Mouse (Mus musculus) right cerebral cortex, postnatal 4 days (tissue): ENCODE data around the gene Megf8.
A peak's percentile ranks its signal among the peaks of the same experiment; 100 is the strongest.

Source experiments
- DNase-seq: peaks from one replicate; pipeline ENCODE4 v3.0.0-alpha.2; 2022

The Megf8 gene

DNA sequence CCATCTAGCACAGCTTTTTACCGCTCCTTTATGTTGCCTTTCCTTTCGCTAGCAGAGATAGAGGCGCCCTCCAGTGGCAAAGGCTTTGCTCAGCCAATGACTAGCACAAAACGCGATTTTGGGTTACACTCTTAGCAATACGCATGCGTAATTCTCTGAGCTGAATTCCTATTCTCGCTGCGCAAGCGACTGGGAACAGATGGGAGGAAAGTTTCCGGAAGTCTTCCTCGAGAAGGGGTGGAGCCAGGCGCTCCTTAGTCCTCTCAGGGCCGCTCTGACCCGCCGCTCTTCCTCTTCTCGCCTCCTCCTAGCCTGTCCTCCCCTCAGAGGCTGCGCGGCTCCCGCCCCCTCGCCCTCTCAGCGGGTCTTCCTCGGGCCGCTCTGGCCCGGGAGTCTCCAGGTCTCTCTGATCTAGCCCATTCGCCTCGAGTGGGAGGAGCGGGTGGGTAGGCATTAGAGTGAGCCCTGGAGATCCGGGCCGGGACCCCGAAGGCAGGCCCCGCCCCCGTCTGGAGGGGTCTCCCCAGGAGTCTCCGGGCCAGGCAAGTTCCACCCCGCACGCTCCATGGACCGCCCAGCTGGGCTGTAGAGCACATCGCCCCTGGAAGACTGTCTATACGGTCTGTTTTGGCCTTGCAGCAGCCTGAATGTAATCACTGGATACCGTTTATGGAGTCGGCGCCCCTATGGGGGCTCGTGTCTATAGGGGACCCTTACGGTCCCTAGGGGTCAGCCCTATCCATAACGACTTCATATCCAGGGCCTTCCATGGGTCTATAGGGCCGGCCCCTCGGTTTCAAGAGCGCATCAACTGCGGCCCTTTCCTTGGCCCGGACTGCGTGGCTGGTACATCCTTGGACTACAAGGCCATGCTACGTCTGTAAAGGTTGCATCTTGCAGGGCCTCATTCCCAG is at the start of gene Megf8:
Gene Megf8, plus strand, starts transcription at position 633 of the 914 bp plus-strand sequence.
- DNase-seq = peak; percentile 97

DNA sequence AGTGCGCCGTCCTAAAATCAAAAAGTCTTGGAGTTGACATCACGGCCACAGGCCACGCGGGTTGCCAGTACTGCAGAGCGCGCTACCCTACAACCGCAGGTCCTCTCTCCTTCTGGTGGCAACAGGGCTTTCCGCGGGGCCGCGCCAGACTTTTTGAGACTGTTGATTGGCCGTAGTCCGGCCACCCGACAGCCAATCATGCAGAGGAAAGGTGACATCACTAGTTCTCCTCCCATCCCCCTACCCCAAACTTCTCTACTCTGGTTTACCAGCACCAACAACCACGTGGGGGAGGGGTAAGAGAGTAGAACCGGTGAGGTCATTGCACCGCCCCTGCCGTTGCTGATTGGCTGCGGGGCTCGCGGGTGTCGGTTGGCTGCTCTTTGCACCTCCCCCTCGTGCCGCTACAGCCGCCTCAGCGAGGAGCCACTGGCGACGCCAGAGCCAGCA is 49.6 kb upstream of the Megf8 start, which contains the start of gene Cic:
Gene Cic, plus strand, starts transcription at position 404 of the 450 bp plus-strand sequence.
- peak; percentile 93 for DNase-seq

DNA sequence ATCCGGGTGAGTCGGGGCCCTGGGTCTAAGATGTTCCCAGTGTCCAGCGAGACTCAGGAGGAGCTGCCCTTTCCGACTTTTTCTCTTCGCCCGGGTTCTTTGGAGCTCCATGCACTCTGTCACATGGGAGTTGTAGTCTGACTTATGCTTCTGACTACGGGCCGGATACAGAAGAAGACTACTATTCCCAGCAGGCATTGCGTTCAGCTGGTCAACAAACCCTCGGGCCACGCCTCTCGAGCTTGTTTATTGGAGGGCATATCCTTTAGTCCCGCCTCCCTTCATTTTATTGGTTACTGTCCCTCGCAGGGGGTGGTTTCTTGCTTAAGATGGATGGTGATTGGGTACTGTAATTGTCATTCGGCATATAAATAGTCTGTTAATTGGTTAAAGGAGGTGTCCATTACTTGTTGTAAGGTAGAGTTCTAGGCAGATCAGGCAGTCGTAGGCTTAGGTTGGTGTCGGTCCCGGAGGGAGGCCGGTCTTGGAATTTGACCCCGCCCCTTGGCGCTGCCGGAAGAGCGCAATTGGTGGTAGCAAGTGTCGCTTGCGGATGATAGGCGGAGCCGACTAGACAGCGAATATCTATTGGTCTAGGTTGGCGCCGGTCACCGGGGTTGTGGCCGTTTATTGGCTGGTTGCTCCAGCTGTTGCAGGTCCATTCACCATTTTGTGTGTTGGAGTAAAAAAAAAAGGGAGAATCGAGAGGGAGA is 49.1 kb upstream of the Megf8 start:
- peak; percentile 98 for DNase-seq

DNA sequence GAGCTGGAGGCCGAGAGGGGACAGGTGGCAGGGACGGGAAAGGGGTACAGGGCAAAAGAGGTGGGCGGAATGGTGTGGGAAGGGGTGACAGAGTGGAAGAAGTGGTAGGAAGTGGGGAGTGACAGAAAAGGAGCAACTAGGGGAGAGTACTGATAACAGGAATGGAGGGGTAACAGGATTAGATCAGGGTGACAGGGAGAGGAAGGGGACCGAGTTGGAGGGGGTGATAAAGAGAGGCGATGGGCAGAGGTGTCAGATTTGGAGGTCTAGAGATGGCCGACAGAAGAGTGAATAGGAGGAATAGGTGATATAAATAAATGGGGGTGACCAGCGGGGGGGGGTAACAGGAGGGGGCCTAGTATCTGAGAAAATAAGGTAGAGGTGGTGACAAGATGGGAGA is 48.4 kb upstream of the Megf8 start:
- no peak for DNase-seq

DNA sequence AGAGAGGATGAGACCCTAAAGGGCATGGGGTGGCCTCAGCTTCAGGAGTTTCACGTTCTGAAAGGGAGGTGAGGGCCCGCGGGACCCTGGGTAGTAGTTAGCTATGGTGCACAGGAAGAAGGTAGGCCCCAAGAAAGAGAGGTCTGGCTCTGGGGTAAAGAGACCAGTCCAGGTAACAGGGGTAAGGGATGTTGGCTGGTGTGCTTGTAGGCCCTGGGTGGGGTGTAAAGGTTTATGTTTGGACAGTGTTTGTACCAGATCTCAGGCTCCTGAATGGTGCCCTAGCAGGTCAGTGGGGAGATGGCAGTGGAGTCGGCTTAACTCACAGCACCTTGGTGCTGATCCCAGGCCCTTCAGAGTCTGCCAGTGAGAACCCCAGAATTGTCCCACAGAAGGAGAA is 47.9 kb upstream of the Megf8 start:
- DNase-seq = peak; percentile 14

DNA sequence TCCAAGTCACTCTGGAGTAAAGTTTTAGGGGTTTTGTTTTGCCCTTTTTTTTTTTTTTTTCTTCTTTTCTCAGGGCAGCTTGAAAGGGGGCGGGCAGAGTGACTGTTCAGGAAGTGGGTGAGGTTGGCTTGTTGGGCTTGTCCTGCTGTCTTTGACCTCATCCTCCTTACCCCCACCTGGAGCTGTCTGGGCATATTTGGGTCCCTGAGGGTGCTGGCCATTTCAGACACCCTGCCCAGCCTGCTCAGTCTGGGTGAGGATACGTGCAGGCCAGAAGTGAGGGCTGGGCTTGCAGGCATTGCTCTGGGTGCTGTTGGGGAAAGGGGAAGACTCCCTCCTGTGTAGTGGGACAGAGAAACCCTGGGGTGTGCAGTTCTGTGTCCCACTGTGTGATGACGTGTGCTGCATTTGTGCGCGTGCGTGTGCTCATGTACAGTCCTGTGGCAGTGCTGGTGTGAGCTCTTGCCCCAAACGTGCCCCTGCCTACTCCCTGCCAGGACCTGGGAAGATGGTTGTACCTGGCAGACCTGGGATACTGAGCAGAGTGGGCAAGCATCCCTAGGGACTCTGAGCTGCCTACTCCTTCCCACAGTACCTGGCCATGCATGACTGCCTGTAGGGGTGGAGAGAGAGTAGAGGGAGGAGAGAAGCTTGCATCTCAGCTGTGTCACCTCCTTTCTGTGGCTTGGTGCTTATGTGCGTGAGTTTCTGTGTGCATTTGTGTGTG is 47.3 kb upstream of the Megf8 start:
- DNase-seq = no peak

DNA sequence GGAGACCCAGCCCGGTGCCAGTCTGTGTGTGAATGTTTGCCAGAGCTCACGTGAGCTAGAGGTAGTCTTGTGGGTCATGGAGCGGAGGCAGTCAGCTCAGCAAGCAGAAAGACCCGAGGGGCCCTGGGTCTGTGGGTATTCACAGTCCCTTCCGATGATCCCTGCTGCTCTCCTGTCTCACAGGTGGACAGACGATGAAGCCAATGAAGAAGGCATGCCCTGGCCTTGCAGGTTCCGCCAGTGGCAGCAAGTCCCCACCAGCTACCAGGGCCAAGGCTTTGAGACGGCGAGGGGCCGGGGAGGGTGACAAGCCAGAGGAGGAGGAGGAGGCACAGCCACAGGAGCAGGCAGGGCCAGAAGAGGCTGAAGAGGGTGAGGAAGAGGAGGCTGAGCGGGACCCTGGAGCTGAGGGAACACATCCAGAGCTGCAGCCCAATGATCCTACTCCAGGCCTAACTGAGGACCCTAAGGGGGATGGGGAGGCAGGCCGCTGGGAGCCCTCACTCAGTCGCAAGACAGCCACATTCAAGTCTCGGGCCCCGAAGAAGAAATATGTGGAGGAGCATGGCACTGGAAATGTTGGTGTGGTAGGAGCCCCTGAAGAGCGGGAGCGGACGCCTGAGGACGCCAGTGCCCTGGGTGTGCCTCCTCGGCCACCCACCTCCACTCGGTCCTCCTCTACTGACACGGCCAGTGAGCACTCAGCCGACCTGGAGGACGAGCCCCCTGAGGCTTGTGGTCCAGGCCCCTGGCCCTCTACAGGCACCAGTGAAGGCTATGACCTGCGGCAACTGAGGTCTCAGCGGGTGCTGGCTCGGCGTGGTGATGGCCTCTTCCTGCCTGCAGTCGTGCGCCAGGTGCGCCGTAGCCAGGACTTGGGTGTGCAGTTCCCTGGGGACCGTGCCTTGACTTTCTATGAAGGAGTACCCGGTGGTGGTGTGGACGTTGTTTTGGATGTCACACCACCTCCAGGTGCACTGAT is 46.0 kb upstream of the Megf8 start:
- peak; percentile 4 for DNase-seq

DNA sequence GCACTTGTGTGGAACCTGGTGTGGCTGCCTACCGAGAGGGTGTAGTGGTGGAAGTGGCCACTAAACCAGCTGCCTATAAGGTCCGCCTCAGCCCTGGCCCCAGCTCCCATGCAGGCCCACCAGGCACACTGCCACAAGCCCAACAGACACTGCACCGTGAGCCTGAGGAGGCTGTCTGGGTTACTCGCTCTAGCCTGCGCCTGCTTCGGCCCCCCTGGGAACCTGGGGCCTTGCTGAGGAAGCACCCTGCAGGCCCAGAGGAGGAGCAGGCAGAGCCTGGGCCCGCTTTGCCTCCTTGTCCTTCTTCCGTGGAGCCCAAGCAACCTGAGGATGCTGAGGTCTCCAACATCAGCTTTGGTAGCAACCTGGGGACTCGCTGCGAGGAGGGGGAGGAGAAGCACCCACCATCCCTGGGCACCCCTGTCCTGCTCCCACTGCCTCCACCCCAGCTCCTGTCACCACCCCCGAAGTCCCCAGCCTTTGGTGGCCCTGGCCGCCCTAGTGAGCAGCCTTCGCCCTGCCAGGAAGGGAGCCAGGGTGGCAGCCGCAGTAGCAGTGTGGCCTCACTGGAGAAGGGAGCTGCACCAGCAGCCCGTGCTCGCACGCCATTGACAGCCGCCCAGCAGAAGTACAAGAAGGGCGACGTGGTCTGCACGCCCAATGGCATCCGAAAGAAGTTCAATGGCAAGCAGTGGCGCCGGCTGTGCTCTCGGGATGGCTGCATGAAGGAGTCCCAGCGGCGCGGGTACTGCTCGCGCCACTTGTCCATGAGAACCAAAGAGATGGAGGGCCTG is 45.1 kb upstream of the Megf8 start:
- DNase-seq = no peak

DNA sequence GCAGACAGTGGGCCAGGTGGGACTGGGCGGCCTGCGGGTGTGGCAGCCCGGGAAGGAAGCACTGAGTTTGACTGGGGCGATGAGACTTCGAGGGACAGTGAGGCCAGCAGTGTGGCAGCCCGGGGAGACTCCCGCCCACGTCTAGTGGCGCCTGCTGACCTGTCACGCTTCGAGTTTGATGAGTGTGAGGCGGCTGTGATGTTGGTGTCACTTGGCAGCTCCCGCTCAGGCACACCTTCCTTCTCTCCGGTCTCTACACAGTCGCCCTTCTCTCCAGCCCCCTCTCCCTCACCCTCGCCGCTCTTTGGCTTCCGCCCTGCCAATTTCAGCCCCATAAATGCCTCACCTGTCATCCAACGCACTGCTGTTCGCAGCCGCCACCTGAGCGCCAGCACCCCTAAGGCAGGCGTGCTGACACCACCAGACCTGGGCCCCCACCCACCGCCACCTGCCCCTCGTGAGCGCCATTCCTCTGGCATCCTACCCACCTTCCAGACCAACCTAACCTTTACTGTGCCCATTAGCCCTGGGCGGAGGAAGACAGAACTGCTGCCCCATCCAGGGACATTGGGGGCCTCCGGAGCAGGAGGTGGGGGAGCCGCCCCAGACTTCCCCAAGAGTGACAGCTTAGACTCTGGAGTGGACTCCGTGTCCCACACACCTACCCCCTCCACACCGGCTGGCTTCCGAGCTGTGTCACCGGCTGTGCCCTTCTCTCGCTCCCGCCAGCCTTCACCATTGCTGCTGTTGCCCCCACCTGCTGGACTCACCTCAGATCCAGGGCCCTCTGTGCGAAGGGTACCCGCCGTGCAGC is 44.3 kb upstream of the Megf8 start:
- DNase-seq = peak; percentile 3

DNA sequence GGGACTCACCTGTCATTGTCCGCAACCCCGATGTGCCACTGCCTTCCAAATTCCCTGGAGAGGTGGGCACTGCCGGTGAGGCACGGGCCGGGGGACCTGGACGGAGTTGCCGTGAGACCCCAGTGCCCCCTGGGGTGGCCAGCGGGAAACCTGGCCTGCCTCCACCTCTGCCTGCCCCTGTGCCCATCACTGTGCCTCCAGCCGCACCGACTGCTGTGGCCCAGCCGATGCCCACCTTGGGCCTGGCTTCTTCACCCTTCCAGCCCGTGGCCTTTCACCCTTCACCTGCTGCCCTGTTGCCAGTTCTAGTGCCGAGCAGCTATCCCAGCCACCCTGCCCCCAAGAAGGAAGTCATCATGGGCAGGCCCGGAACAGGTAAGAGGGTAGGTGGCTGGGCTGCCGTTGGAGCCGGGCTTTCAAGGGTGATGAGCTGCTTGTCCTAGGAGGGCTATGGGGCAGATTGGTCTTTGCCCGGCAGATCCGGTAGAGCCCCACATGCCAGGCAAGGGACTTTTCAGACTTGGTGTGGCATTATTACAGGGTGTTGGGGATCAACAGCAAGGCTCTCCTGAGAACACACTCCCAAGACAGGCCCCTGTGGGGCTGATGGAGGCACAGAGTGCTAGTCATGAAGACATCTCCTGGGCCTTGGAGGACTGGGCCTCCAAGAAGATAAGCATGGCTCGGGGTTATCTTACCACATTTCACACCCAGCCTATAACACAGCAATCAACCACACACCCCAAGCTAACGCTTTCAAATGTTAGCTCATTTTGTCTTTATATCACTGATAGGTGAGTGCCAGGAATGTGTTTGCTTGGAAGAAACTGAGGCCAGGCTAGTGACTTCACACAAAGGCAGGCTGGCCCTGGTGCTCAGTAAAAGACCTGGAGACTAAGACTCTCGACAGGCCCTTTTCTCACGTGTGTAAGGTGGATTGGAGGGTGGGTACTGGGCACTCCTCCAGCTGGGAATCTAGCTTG is 43.4 kb upstream of the Megf8 start:
- peak; percentile 12 for DNase-seq

DNA sequence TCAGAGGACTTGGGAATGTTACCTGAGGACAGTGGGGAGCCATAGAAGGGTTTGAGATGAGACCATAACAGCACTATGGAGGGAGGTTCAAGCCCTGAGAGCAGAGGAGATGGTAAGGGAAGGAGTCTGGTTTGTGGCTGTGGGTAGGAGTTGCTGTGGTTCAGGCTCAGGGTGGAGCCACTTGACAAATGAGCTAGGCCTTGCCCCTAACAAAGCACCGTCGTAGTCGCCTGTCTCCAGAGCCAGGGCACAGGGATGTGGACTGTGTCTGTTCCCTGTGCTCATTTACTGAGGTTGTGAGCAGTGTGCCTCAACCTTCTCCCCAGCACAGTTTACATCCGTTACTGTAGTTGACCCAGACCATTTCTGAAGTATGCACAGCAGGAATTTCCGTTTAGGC is 42.4 kb upstream of the Megf8 start:
- DNase-seq = no peak

DNA sequence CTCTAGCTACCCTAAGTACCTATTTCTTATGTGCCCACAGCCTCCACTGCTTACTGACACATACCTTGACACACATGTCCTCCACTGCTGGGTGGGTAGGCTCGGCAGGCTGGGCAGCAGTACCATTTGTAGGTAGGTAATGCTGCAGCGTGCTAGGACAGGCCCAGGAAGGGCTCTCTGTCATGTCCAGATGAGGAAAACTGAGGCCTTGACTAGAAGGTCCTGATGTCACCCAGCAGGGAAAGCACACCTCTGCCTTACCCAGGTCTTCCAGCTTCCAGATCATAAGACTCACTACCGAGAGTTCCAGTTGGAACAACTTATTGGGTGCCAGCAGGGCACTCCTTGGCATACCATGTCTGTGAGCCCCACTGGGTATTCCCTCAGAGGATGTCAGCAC is 42.0 kb upstream of the Megf8 start:
- DNase-seq = no peak

DNA sequence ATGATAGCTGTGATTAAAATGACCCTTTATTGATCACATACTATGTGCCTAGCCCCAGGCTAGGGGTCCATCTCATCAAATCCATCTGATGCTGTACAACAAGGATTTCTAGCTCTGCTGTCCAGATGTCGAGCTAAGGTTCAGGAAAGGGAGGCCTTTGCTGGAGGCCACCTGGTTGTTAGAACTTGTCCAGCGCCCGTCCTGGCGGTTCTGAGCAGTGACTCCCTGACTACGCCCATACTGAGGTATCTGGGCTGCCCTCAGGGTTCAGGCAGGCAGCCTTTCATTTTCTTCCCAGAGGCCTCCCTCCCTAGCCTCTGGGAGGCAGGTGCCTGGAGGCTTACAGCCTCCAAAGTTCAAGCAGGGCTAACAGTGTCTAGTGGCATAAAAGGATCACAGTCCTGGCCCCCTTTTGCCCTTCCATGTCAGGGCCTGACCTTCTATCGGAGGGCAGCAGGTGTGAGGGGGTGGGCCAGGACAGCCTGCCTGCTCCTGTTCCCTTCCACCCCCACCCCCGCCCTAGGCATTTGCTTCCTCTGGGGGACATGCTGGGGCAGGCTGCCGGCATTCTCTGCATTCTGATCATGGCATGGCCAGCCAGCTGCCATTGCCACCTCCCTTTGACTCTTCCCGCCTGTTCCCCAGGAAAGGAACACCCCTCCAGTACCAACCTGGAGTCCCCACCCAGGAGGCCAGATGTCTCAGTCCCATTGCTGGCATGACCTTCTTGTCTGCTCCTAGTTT is 41.2 kb upstream of the Megf8 start:
- no peak for DNase-seq

DNA sequence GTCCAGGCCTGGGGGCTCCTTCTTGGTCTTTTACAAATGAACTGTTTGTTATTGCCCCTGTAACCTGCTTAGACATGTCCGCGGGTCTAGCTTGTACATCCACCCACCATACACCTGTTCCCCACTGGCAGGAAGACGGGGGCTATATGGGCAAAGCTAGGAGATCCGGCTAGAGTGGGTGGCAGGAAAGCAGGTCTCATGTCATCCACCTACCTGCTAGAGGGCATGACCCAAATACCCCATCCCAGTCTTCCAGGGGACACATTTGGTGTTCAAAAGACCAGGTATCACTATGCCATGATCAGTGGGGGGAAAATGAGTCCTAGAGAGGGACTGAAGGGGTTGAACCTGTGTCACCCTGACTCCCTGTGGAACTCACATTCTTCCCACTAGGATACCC is 39.6 kb upstream of the Megf8 start:
- no peak for DNase-seq

DNA sequence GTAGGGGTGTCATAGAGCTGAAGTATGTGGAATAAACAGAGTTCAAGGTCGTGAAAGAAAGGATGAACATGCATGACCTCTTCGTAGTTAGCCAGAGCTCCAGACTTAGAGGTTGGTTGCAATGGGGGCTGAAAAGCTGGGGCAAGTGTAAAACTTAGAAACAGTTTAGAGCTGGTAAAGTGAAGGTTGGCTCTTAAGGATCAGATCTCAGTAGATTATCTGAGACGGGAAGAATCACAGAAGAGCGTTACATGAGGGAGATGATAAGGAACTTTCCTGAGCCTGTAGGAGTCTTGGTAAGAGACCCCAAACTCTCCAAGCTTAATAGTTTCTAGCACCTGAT is 39.0 kb upstream of the Megf8 start:
- DNase-seq = no peak

DNA sequence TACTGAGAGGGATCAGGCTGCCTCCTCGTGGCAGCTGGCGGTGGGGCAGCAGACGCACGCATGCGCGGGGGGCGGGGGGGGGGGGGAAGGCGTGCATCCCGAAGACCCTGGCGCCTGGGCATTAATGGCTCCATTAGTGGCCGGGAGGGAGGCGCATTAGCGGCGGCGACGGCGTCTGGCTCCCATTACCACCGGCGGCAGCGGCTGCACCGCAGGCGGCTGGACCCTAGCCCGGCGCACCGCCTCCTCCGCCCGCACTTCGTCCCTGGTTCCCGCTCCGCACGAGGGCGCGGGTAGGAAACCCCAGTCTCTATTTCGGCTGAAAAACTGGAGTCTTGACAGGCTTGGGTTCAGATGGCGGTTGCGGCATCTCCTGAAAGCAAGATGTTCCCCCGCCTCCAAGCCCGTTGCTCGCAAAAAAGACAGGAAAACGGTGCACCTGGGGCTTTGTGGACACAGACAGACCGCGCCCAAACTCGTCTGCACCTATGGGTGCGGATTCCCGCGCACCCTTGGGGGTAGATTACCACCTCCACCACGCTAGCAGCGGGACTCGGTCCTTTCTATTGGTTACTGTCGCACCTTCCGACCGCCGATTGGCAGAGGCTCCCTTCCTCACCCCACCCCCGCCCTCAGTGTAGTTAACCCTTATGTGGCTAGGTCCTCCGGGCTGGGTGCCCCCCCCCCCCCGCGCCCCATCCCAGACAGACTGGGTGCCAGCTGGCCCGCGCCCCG is 38.5 kb upstream of the Megf8 start:
- peak; percentile 83 for DNase-seq

DNA sequence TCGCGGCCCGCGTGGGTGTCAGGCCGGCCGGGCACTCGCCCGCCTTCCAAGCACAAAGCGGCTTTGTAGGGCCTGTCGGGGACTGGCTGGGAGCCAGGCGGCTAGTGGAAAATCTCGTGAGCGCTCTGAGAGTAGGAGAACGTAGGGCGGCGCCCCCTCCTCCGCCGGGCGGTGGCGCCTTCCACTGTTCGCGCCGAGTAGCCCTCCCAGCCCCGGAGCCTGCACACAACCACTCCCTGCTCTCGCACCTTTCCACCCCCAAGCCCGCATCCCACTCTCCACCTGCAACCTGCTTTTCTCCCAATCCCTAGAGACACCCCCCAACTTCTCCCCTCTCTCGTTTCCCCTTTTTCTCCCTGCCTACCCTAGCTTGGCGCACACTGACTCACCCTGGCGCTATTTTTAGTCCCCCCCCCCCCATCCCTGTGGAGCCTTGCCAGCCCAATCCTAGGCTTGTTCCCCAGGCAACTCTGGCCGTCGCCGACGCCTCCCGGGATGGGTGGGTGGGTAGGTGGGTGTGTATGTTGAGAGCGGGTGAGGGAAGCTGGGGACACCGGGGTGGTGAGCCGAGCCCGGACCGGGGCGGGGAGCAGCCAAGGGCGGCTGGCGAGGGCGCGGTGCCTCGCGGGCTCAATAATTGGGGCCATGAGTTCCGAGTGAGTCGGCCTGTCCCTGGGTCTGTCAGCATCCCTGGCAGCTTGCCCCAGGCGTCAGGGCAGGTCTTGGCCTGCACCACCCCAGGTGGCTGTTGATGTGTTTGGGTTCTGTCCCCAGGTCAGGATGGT is 37.7 kb upstream of the Megf8 start:
- peak; percentile 95 for DNase-seq
